Mouse (Mus musculus): ENCODE results near the gene Cracr2a. TPM values are rescaled to one million over a fixed set of nuclear protein-coding genes. Genes with fewer than 3 reads are reported as not detected.
A peak's percentile ranks its signal among the peaks of the same experiment; 100 is the strongest.
"Not testable (repeated sequence)": the region's sequence is repeated elsewhere in the genome, so short reads cannot be mapped to it uniquely, and the experiment has no call there.

Gene Cracr2a
- 1 to 10 TPM; 2.3 TPM for total RNA-seq (2021)
- long read RNA-seq, experiment 1, result 0 reads
- long read RNA-seq, experiment 2, result 0 reads

GRCm38 (mm10) chr6:127561231-127562020 lies at the start of gene Cracr2a:
Gene Cracr2a (plus strand): TSS chr6:127561338.
- peak; percentile 72 for TF ChIP-seq CTCF (conservative IDR thresholded peaks at IDR 0.05)
- Histone ChIP-seq H3K27ac (peak within 1 kb of the TSS; percentile 49), H3K4me3 (peak within 1 kb of the TSS; percentile 63)
- DNase-seq (ENCODE audit: low spot score in 2 of 2), result peak; percentile 34 to 80

- DNase-seq (ENCODE audit: low spot score in 2 of 2); H3K27ac ChIP-seq; H3K4me3 ChIP-seq: not testable (repeated sequence)
These were observed 47.4 kb upstream of the Cracr2a start for GRCm38 (mm10) chr6:127513776-127514175.

GRCm38 (mm10) chr6:127521176-127521575 lies 40.0 kb upstream of the Cracr2a start:
- H3K4me3 ChIP-seq, result no peak overlapping the region
- no peak overlapping the region for H3K27ac ChIP-seq
- DNase-seq (ENCODE audit: low spot score in 2 of 2), result no peak
- no peak for TF ChIP-seq CTCF (conservative IDR thresholded peaks at IDR 0.05)

- no peak for DNase-seq (ENCODE audit: low spot score in 2 of 2)
- Histone ChIP-seq H3K27ac (no peak overlapping the region), H3K4me3 (no peak overlapping the region)
- no peak for TF ChIP-seq CTCF (conservative IDR thresholded peaks at IDR 0.05)
These were observed 38.8 kb upstream of the Cracr2a start for GRCm38 (mm10) chr6:127522326-127522725.

DNA sequence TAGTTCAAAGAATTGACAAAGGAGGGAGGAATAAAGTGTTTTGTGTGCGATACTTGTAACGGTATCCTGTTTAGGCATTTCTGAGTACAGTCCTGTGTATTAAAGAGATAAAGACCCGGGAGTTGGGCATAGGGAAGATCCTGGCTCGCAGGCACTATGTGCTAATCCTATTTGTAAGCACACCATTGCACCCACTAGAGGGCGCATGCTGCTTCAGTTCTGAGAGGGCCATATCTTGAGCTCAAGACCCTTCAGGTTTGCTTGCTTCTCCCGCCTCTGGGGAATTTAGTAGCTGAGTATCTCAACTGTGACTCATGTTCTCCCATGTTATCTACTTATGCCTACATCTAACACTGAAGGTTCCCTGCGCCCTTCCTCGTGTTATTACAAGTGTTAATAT lies 36.7 kb upstream of the Cracr2a start:
- Histone ChIP-seq H3K4me3 (no peak overlapping the region), H3K27ac (no peak overlapping the region)
- TF ChIP-seq CTCF (conservative IDR thresholded peaks at IDR 0.05), result peak; percentile 90
- peak; percentile 23 to 53 for DNase-seq (ENCODE audit: low spot score in 2 of 2)

GRCm38 (mm10) chr6:127528625-127529024 lies 32.5 kb upstream of the Cracr2a start:
- Histone ChIP-seq H3K4me3 (no peak overlapping the region), H3K27ac (no peak overlapping the region)
- DNase-seq (ENCODE audit: low spot score in 2 of 2), result no peak
- TF ChIP-seq CTCF (conservative IDR thresholded peaks at IDR 0.05), result no peak

GRCm38 (mm10) chr6:127529451-127529850 lies 31.7 kb upstream of the Cracr2a start:
- DNase-seq (ENCODE audit: low spot score in 2 of 2), result peak in 1 of 2 experiments; percentile 32
- no peak overlapping the region for H3K27ac ChIP-seq
- H3K4me3 ChIP-seq, result no peak overlapping the region
- no peak for TF ChIP-seq CTCF (conservative IDR thresholded peaks at IDR 0.05)

GRCm38 (mm10) chr6:127530206-127530605 lies 30.9 kb upstream of the Cracr2a start:
- Histone ChIP-seq H3K4me3 (no peak overlapping the region), H3K27ac (no peak overlapping the region)
- no peak for DNase-seq (ENCODE audit: low spot score in 2 of 2)
- no peak for TF ChIP-seq CTCF (conservative IDR thresholded peaks at IDR 0.05)

- no peak overlapping the region for H3K27ac ChIP-seq
- no peak for TF ChIP-seq CTCF (conservative IDR thresholded peaks at IDR 0.05)
- no peak overlapping the region for H3K4me3 ChIP-seq
- no peak for DNase-seq (ENCODE audit: low spot score in 2 of 2)
These were observed 29.5 kb upstream of the Cracr2a start for GRCm38 (mm10) chr6:127531412-127532205.

- no peak for TF ChIP-seq CTCF (conservative IDR thresholded peaks at IDR 0.05)
- DNase-seq (ENCODE audit: low spot score in 2 of 2), result no peak
- Histone ChIP-seq H3K4me3 (no peak overlapping the region), H3K27ac (no peak overlapping the region)
These were observed 28.8 kb upstream of the Cracr2a start for GRCm38 (mm10) chr6:127532304-127532703.

GRCm38 (mm10) chr6:127533766-127534165 lies 27.4 kb upstream of the Cracr2a start:
- no peak for TF ChIP-seq CTCF (conservative IDR thresholded peaks at IDR 0.05)
- no peak overlapping the region for H3K27ac ChIP-seq
- no peak overlapping the region for H3K4me3 ChIP-seq
- no peak for DNase-seq (ENCODE audit: low spot score in 2 of 2)

DNA sequence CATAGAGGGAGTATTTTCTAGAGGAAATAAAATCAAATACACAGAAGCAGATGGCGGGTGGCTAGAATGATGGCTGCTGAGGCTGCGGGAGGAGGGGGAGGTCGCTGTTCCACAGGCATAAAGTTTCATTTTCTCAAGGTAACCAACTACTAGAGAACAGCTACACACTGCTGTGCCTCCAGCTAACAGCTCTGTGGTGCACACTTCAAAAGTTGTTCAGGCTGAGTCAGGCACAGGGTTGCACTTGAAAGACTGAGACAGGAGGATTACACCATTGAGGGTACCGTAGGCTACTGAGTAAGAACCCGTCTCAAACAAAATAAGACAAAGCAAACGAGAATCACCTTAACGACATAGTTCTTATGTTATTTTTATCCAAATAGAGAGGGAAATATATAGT lies 24.1 kb upstream of the Cracr2a start:
- TF ChIP-seq CTCF (conservative IDR thresholded peaks at IDR 0.05), result no peak

DNA sequence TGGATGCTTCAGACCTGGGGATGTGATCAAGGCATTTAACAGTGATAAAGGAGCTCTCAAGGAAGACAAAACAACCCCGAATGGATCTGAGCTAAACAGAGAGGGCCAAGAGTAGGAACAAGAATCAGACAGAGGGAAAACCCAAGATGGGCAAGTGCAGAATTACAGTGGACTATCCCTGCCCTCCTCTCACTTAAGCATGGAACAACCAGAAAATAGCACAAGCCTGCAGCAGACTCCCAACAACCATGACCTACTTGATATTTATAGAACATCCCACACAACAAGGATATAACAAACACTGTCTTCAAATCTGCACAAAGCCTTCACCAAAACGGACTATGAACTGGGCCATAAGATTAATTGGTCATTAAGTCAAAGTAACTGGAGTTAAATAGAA lies 23.0 kb upstream of the Cracr2a start:
- no peak for TF ChIP-seq CTCF (conservative IDR thresholded peaks at IDR 0.05)
- no peak overlapping the region for H3K4me3 ChIP-seq
- H3K27ac ChIP-seq, result no peak overlapping the region
- DNase-seq (ENCODE audit: low spot score in 2 of 2), result no peak

More for the DNA sequence above, 24.1 kb upstream of the Cracr2a start:
- no peak for DNase-seq (ENCODE audit: low spot score in 2 of 2)
- Histone ChIP-seq H3K27ac (no peak overlapping the region), H3K4me3 (no peak overlapping the region)
